Mouse (Mus musculus) CH12.LX (cell line): ENCODE results near the gene Ppp1r26. TPM values are rescaled to one million over a fixed set of nuclear protein-coding genes. Genes with fewer than 3 reads are reported as not detected.

Source experiments
- DNase-seq: peaks from one replicate; pipeline ENCODE4 v3.0.0-alpha.2; 2013; ENCODE audit errors: extremely low read depth
- H3K27ac ChIP-seq: 2 replicates; pipeline ENCODE4 v1.5.1; 2012; ENCODE audit warnings: low read depth, mild to moderate bottlenecking, control low read depth, moderate library complexity; ENCODE audit not compliant: insufficient read depth
- H3K27me3 ChIP-seq: replicated peaks from 2 replicates; pipeline ENCODE3; 2012; ENCODE audit warnings: inconsistent platforms
- H3K36me3 ChIP-seq, 2 experiments: replicated peaks in 1 of 2; 2 replicates each; pipeline versions ENCODE3 to v1.6.1; 2012; ENCODE audit warnings: inconsistent platforms in 1 of 2, low read length in 1 of 2, mild to moderate bottlenecking in 1 of 2, mixed read lengths in 1 of 2, moderate library complexity in 1 of 2; ENCODE audit not compliant: control insufficient read depth in 1 of 2, insufficient read depth in 1 of 2
- H3K4me1 ChIP-seq, 2 experiments: 2 replicates each; pipeline ENCODE4 v1.6.1; 2012; ENCODE audit warnings: inconsistent platforms in 1 of 2, moderate library complexity in 1 of 2; ENCODE audit not compliant: insufficient read depth in 2 of 2, control insufficient read depth in 1 of 2
- H3K4me2 ChIP-seq: 2 replicates; pipeline ENCODE4 v1.6.1; 2012; ENCODE audit warnings: low read depth, mild to moderate bottlenecking, control low read depth; ENCODE audit not compliant: poor library complexity, insufficient read depth, severe bottlenecking
- H3K4me3 ChIP-seq, 3 experiments: fragments of 150-350 bp in 1 of 3; sonication (generic) in 1 of 3; replicated peaks in 1 of 3; 2 replicates each; pipeline versions ENCODE3 to v1.5.1; 2011 to 2012; ENCODE audit warnings: low read depth in 2 of 3, low read length in 2 of 3, mild to moderate bottlenecking in 2 of 3, moderate library complexity in 2 of 3, control low read depth in 1 of 3, improper control_type of control experiment in 1 of 3, inconsistent platforms in 1 of 3, mixed read lengths in 1 of 3; ENCODE audit not compliant: poor library complexity in 1 of 3
- H3K79me2 ChIP-seq: replicated peaks from 2 replicates; pipeline ENCODE4 v1.6.1; 2012; ENCODE audit warnings: mild to moderate bottlenecking, moderate library complexity; ENCODE audit not compliant: control insufficient read depth, poor library complexity, insufficient read depth, severe bottlenecking; ENCODE audit errors: extremely low read depth
- H3K9ac ChIP-seq: 2 replicates; pipeline ENCODE4 v1.6.1; 2012; ENCODE audit warnings: low read depth, mild to moderate bottlenecking, control low read depth, moderate library complexity; ENCODE audit not compliant: insufficient read depth
- H3K9me3 ChIP-seq: replicated peaks from 2 replicates; pipeline ENCODE3; 2012; ENCODE audit warnings: low read length, inconsistent platforms, mixed read lengths
- BHLHE40 ChIP-seq: IDR thresholded peaks from 2 replicates; pipeline ENCODE4 v1.6.1; 2011; ENCODE audit warnings: mild to moderate bottlenecking, low read depth, low read length, improper control_type of control experiment
- CHD2 ChIP-seq: IDR thresholded peaks from 2 replicates; pipeline ENCODE4 v1.6.1; 2011; ENCODE audit warnings: low read length, improper control_type of control experiment
- CTCF ChIP-seq, 2 experiments: IDR thresholded peaks in 1 of 2; conservative IDR thresholded peaks in 1 of 2; 2 replicates each; pipeline ENCODE4 v1.5.1; 2011 to 2012; ENCODE audit warnings: low read depth in 2 of 2, low read length in 2 of 2, improper control_type of control experiment in 1 of 2, inconsistent platforms in 1 of 2, mild to moderate bottlenecking in 1 of 2, moderate library complexity in 1 of 2
- E2F4 ChIP-seq: IDR thresholded peaks from 2 replicates; pipeline ENCODE4 v1.6.1; 2011; ENCODE audit warnings: low read depth, low read length, improper control_type of control experiment; ENCODE audit not compliant: insufficient replicate concordance
- ELF1 ChIP-seq: IDR thresholded peaks from 2 replicates; pipeline ENCODE4 v1.6.1; 2014; ENCODE audit warnings: low read depth, mild to moderate bottlenecking, inconsistent platforms, low read length, improper control_type of control experiment
- EP300 ChIP-seq: IDR thresholded peaks from 2 replicates; pipeline ENCODE4 v1.6.1; 2011; ENCODE audit warnings: low read length, improper control_type of control experiment
- ETS1 ChIP-seq: conservative IDR thresholded peaks from 2 replicates; pipeline ENCODE4 v1.6.1; 2012; ENCODE audit warnings: low read depth, mild to moderate bottlenecking, inconsistent platforms, low read length, improper control_type of control experiment, moderate library complexity
- GABPA ChIP-seq: IDR thresholded peaks from 2 replicates; pipeline ENCODE4 v1.6.1; 2012; ENCODE audit warnings: low read depth, low read length, improper control_type of control experiment, inconsistent platforms; ENCODE audit not compliant: insufficient replicate concordance
- HCFC1 ChIP-seq: IDR thresholded peaks from 2 replicates; pipeline ENCODE4 v1.6.1; 2012; ENCODE audit warnings: low read depth, mild to moderate bottlenecking, inconsistent platforms, low read length, improper control_type of control experiment
- IRF4 ChIP-seq: IDR thresholded peaks from 2 replicates; pipeline ENCODE4 v1.6.1; 2014; ENCODE audit warnings: low read depth, mild to moderate bottlenecking, inconsistent platforms, low read length, improper control_type of control experiment
- JUN ChIP-seq: IDR thresholded peaks from 2 replicates; pipeline ENCODE4 v1.6.1; 2011; ENCODE audit warnings: low read depth, mild to moderate bottlenecking, low read length, improper control_type of control experiment, moderate library complexity; ENCODE audit not compliant: insufficient read depth
- JUND ChIP-seq: conservative IDR thresholded peaks from 2 replicates; pipeline ENCODE4 v1.6.1; 2011; ENCODE audit warnings: low read depth, low read length, improper control_type of control experiment
- KAT2A ChIP-seq: IDR thresholded peaks from 2 replicates; pipeline ENCODE4 v1.6.1; 2012; ENCODE audit warnings: low read length, improper control_type of control experiment, inconsistent platforms; ENCODE audit not compliant: insufficient replicate concordance
- MAFK ChIP-seq: IDR thresholded peaks from 2 replicates; pipeline ENCODE4 v1.6.1; 2011; ENCODE audit warnings: low read length, improper control_type of control experiment; ENCODE audit not compliant: insufficient replicate concordance
- MAX ChIP-seq: IDR thresholded peaks from 2 replicates; pipeline ENCODE4 v1.6.1; 2011; ENCODE audit warnings: low read length, improper control_type of control experiment
- MEF2A ChIP-seq: IDR thresholded peaks from 2 replicates; pipeline ENCODE4 v1.6.1; 2014; ENCODE audit warnings: low read depth, mild to moderate bottlenecking, inconsistent platforms, low read length, improper control_type of control experiment, borderline replicate concordance
- MXI1 ChIP-seq: IDR thresholded peaks from 2 replicates; pipeline ENCODE4 v1.6.1; 2011; ENCODE audit warnings: mild to moderate bottlenecking, low read depth, low read length, improper control_type of control experiment
- RAD21 ChIP-seq: IDR thresholded peaks from 2 replicates; pipeline ENCODE4 v1.6.1; 2011; ENCODE audit warnings: low read depth, mild to moderate bottlenecking, low read length, improper control_type of control experiment, moderate library complexity
- RCOR1 ChIP-seq: conservative IDR thresholded peaks from 2 replicates; pipeline ENCODE4 v1.6.1; 2012; ENCODE audit warnings: low read depth, mild to moderate bottlenecking, inconsistent platforms, low read length, improper control_type of control experiment
- SIN3A ChIP-seq: IDR thresholded peaks from 2 replicates; pipeline ENCODE4 v1.6.1; 2012; ENCODE audit warnings: low read length, improper control_type of control experiment, inconsistent platforms
- TBP ChIP-seq: conservative IDR thresholded peaks from 2 replicates; pipeline ENCODE4 v1.6.1; 2011; ENCODE audit warnings: low read depth, low read length, improper control_type of control experiment
- TCF12 ChIP-seq: IDR thresholded peaks from 2 replicates; pipeline ENCODE4 v1.6.1; 2014; ENCODE audit warnings: low read depth, mild to moderate bottlenecking, inconsistent platforms, low read length, improper control_type of control experiment
- USF1 ChIP-seq: IDR thresholded peaks from 2 replicates; pipeline ENCODE4 v1.6.1; 2014; ENCODE audit warnings: low read depth, mild to moderate bottlenecking, inconsistent platforms, low read length, improper control_type of control experiment
- ZC3H11A ChIP-seq: IDR thresholded peaks from 2 replicates; pipeline ENCODE4 v1.6.1; 2012; ENCODE audit warnings: low read depth, mild to moderate bottlenecking, inconsistent platforms, low read length, improper control_type of control experiment
- ZMIZ1 ChIP-seq: IDR thresholded peaks from 2 replicates; pipeline ENCODE4 v1.6.1; 2012; ENCODE audit warnings: low read depth, mild to moderate bottlenecking, inconsistent platforms, low read length, improper control_type of control experiment
- ZNF384 ChIP-seq: IDR thresholded peaks from 2 replicates; pipeline ENCODE4 v1.6.1; 2012; ENCODE audit warnings: low read depth, low read length, improper control_type of control experiment, inconsistent platforms
- dilution Hi-C: fragments of 300-500 bp; cut with MboI; formaldehyde crosslinking; loops from 2 replicates; pipeline ENCODE4 v1.14.3; 2020; ENCODE audit warnings: low sequenced_read_pairs; ENCODE audit not compliant: extremely low pct_unique_long_range_greater_than_20kb, extremely low pct_ligation_motif_present
- in situ Hi-C: fragments of 300-500 bp; cut with MboI; formaldehyde crosslinking; loops from 3 replicates; pipeline ENCODE4 v1.14.3; 2019; ENCODE audit warnings: low sequenced_read_pairs, low pct_ligation_motif_present, low pct_unique_long_range_greater_than_20kb, mixed read lengths
- polyA plus RNA-seq: library from polyadenylated mRNA; unstranded; fragments of >175 nt; gene quantifications from 2 replicates; pipeline ENCODE4 v1.2.1, GENCODE M21; 2012; ENCODE audit warnings: low read depth; ENCODE audit not compliant: insufficient read length
- total RNA-seq, 2 experiments: library from RNA; depleted of rRNA; stranded (reverse); fragments of 300-350 nt in 1 of 2; fragments of >200 nt in 1 of 2; gene quantifications; 2 replicates each; pipeline ENCODE4 v1.2.3; 2012 to 2014

Gene Ppp1r26
- total and polyA plus RNA-seq, 3 experiments, result 0.77 TPM; not detected in 2

DNA sequence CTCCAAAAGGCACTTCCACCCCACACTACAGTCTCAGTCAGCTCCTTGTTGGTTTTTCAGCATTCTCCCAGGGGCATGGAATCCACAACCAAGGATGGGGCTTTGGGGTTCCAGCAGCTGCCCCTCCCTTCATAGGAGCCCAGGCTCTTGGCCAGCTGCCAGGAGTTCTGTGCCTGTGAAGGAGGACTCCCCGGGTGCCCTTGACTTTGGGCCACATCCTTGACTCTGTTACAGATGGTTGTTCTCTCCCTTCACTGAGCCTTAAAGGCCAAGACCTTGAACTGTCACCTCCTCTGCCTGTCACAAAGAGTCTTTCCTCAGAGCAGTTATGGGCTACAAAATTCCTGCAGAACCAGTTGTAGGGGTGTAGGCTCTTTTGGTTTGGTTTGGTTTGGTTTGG lies 13.8 kb upstream of the Ppp1r26 start:
- in situ Hi-C loops, result no loop called here
- Histone ChIP-seq H3K36me3 (no peaks in the 10 kb centered on the region), H3K27me3 (peaks cover 41% of the 10 kb centered on the region), H3K4me2 (no peak overlapping the region), H3K79me2 (no peaks in the 10 kb centered on the region), H3K4me1 (no peaks in the 10 kb centered on the region), H3K9ac (no peak overlapping the region), H3K9me3 (peaks cover 22% of the 10 kb centered on the region), H3K4me3 (no peak overlapping the region), H3K27ac (no peak overlapping the region)
- dilution Hi-C loops, result no loop called here
- no peak for DNase-seq
- TF ChIP-seq SIN3A (no peak), TCF12 (no peak), CTCF (conservative IDR thresholded peaks at IDR 0.05 in 1 of 2, IDR thresholded peaks at IDR 0.05 in 1 of 2; ENCODE audit: low read depth in 2 of 2, low read length in 2 of 2) (no peak), RCOR1 (no peak), MEF2A (no peak), ZC3H11A (no peak), MXI1 (no peak), ETS1 (no peak), JUND (no peak), MAX (no peak), ELF1 (no peak), MAFK (no peak), E2F4 (no peak), IRF4 (no peak), EP300 (no peak), ZMIZ1 (no peak), TBP (no peak), KAT2A (no peak), CHD2 (no peak)
- TF ChIP-seq, all 38 proteins: peak for 0

DNA sequence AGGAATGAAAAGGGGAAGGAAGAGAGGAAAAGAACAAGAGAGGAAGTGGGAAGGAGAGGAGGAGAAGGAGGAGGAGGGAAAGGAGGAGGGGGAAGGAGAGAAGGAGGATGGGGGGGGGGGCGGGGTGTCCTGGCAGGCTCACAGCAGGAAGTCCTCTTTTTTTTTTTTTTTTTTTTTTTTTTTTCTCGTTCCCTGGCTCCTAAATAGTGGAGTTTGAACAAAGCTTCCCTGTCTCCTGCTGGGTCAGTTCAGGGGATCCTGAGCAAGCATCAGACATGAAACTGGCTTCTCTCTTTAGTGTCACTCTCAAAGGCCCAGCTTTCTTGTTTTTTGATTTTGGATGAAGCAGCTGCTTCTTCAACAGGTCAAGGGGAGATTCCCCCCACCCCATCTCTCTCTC lies 13.1 kb upstream of the Ppp1r26 start:
- Histone ChIP-seq H3K4me2 (no peak overlapping the region), H3K79me2 (no peaks in the 10 kb centered on the region), H3K27ac (no peak overlapping the region), H3K4me3 (no peak overlapping the region), H3K9me3 (peaks cover 22% of the 10 kb centered on the region), H3K4me1 (no peaks in the 10 kb centered on the region), H3K9ac (no peak overlapping the region), H3K27me3 (peaks cover 42% of the 10 kb centered on the region), H3K36me3 (no peaks in the 10 kb centered on the region)
- TF ChIP-seq EP300, result no peak
- no peak for TF ChIP-seq RAD21
- TF ChIP-seq CTCF (conservative IDR thresholded peaks at IDR 0.05 in 1 of 2, IDR thresholded peaks at IDR 0.05 in 1 of 2; ENCODE audit: low read depth in 2 of 2, low read length in 2 of 2), result no peak
- no peak for TF ChIP-seq MXI1
- no peak for TF ChIP-seq USF1
- TF ChIP-seq HCFC1, result no peak
- TF ChIP-seq CHD2, result no peak
- TF ChIP-seq ZNF384, result no peak
- no peak for TF ChIP-seq BHLHE40
- no peak for TF ChIP-seq JUN
- TF ChIP-seq GABPA, result no peak
- no peak for TF ChIP-seq KAT2A
- no peak for TF ChIP-seq JUND
- no peak for DNase-seq
- dilution Hi-C loops, result no loop called here
- in situ Hi-C loops, result no loop called here
